Comparison of ENCODE assay signal across 9 mouse cellular contexts in genomic region chr14:61497716-61498490, GRCm38 (mm10). TPM values are rescaled to one million over a fixed set of nuclear protein-coding genes. Genes with fewer than 3 reads are reported as not detected.
DNase-seq lines count a peak whose midpoint lies in the region; ATAC-seq and TF ChIP-seq lines count a peak whose summit lies in the region.
"Had no signal": no experiment of that assay in that cellular context is flagged by ENCODE, and none has a peak within 500 bp of the region (broad histone marks: within the 10 kb centered on the region; RNA-seq: fewer than 3 reads in every experiment).

No protein-coding gene starts in this region.

- 44% methylated on average over 20 of the region's 20 CpGs for WGBS in heart, embryonic 10.5 days
- 42% methylated on average over 20 of the region's 20 CpGs for WGBS in thymus, adult 2 months

- no peak overlapping the region for H3K27ac ChIP-seq in embryonic fibroblast, embryonic 13.5 days (ENCODE audit: insufficient read depth, low read length)
- no peak overlapping the region for H3K27ac ChIP-seq in heart, embryonic 10.5 days
- H3K27ac ChIP-seq in thymus, adult 2 months (ENCODE audit: control insufficient read depth, insufficient read depth, low read length): no peak overlapping the region
- H3K27ac ChIP-seq: macrophage had no signal

- H3K9me3 ChIP-seq in heart, embryonic 10.5 days: no peaks in the 10 kb centered on the region

- no peaks in the 10 kb centered on the region for H3K36me3 ChIP-seq in heart, embryonic 10.5 days
- H3K36me3 ChIP-seq in thymus, adult 2 months (ENCODE audit: control insufficient read depth, insufficient read depth, low read length): no peaks in the 10 kb centered on the region

- TF ChIP-seq POLR2A in embryonic fibroblast, embryonic 13.5 days (IDR thresholded peaks at IDR 0.05; ENCODE audit: low read depth, low read length): no peak
- TF ChIP-seq POLR2A in thymus, adult 2 months (IDR thresholded peaks at IDR 0.05; ENCODE audit: control insufficient read depth, extremely low read depth, insufficient read depth, low read length, poor library complexity): no peak

- H3K27me3 ChIP-seq in heart, embryonic 10.5 days (ENCODE audit: insufficient read depth, poor library complexity, severe bottlenecking): no peaks in the 10 kb centered on the region
- H3K27me3 ChIP-seq in thymus, adult 2 months (ENCODE audit: control insufficient read depth, insufficient read depth, low read length): no peaks in the 10 kb centered on the region

- TF ChIP-seq CTCF in embryonic fibroblast, embryonic 13.5 days (IDR thresholded peaks at IDR 0.05; ENCODE audit: borderline replicate concordance, insufficient read depth, low read length): peak; percentile 69
- peak; percentile 97 for TF ChIP-seq CTCF in thymus, adult 2 months (IDR thresholded peaks at IDR 0.05; ENCODE audit: borderline replicate concordance, control insufficient read depth, extremely low read depth, insufficient read depth, low read length, poor library complexity)

- H3K4me1 ChIP-seq in embryonic fibroblast, embryonic 13.5 days (ENCODE audit: control insufficient read depth, insufficient read depth, low read length): no peaks in the 10 kb centered on the region
- no peaks in the 10 kb centered on the region for H3K4me1 ChIP-seq in heart, embryonic 10.5 days
- H3K4me1 ChIP-seq in thymus, adult 2 months (replicated peaks; ENCODE audit: control insufficient read depth, insufficient read depth, low read length): no peaks in the 10 kb centered on the region

- no peak overlapping the region for H3K4me3 ChIP-seq in embryonic fibroblast, embryonic 13.5 days (ENCODE audit: insufficient read depth, low read length)
- no peak overlapping the region for H3K4me3 ChIP-seq in heart, embryonic 10.5 days
- no peak overlapping the region for H3K4me3 ChIP-seq in thymus, adult 2 months (ENCODE audit: control insufficient read depth, insufficient read depth, low read length)

- peak; percentile 50 to 67 for DNase-seq in adrenal gland, postnatal 4 days (ENCODE audit: low spot score in 2 of 2)
- DNase-seq in heart, embryonic 10.5 days (ENCODE audit: low spot score): peak; percentile 88
- DNase-seq in kidney, postnatal 4 days: peak; percentile 78 to 84
- DNase-seq in lung, adult 18-20 months: peak; percentile 52 to 69
- DNase-seq in ovary, adult 18-20 months (ENCODE audit: low spot score): peak; percentile 26
- peak; percentile 77 for DNase-seq in thymus, adult 2 months

- ATAC-seq in CD4-positive, CD25-positive, alpha-beta regulatory T cell, adult 4 months: peak; percentile 94

RNA-seq across cellular contexts. Expression of gene Kpna3, which starts 58.2 kb away (rescaled TPM):
- 10 to 100 TPM; 30.6 to 35.1 TPM for polyA plus RNA-seq in CD4-positive, CD25-positive, alpha-beta regulatory T cell, adult 4 months (2017; shearing (Covaris generic))
- 10 to 100 TPM; 34.3 to 34.6 TPM for total RNA-seq in adrenal gland, postnatal 4 days (2021)
- polyA plus RNA-seq in embryonic fibroblast, embryonic 13.5 days (2011; ENCODE audit: insufficient read length, low read depth, missing spikeins): 65.9 and 73.8 TPM in 2 replicates
- polyA plus RNA-seq in heart, embryonic 10.5 days (2016; fragmentation: Nextera tagmentation; extraction: Ambion mirVana): 46.1 and 53.1 TPM in 2 replicates
- polyA plus RNA-seq in thymus, adult 2 months (2012; rRNA removed): 14.4 TPM in 2 replicates

RNA-seq across cellular contexts. Expression of gene Spryd7, which starts 58.8 kb away (rescaled TPM):
- polyA plus RNA-seq in CD4-positive, CD25-positive, alpha-beta regulatory T cell, adult 4 months (2017; shearing (Covaris generic)): 1 to 10 TPM; 5.2 to 7.7 TPM
- total RNA-seq in adrenal gland, postnatal 4 days (2021): 10 to 100 TPM; 17.2 to 20.4 TPM
- 16.0 and 16.2 TPM in 2 replicates for polyA plus RNA-seq in embryonic fibroblast, embryonic 13.5 days (2011; ENCODE audit: insufficient read length, low read depth, missing spikeins)
- 26.0 and 26.9 TPM in 2 replicates for polyA plus RNA-seq in heart, embryonic 10.5 days (2016; fragmentation: Nextera tagmentation; extraction: Ambion mirVana)
- polyA plus RNA-seq in thymus, adult 2 months (2012; rRNA removed): 7.0 and 8.7 TPM in 2 replicates

Comparison
In these comparisons a context has a peak if more than half of its experiments do, and no peak if none do; other contexts are left out.
1. DNase-seq: peak in every context shown above with its lines; median percentile 88 in heart, embryonic 10.5 days; 81 in kidney, postnatal 4 days; 77 in thymus, adult 2 months; 60 in lung, adult 18-20 months; 58 in adrenal gland, postnatal 4 days; 26 in ovary, adult 18-20 months.